Mouse (Mus musculus) liver, adult 2 months (tissue): ENCODE measurements at regions not wholly inside any gene's neighbourhood (a gene's known extent, or its start where the extent isn't known, plus 50 kb on each side); places are given as distances from the start of the nearest gene placed in this dataset.

Experiments
- DNase-seq: peaks from one replicate; pipeline ENCODE4 v3.0.0-alpha.2; 2011; ENCODE audit warnings: low read depth, low spot score; ENCODE audit errors: extremely low read depth
- H3K27ac ChIP-seq: fragments of 200-500 bp; replicated peaks from 2 replicates; pipeline ENCODE4 v1.5.1; 2012; ENCODE audit warnings: low read depth, mild to moderate bottlenecking, control low read depth, inconsistent platforms, low read length; ENCODE audit not compliant: insufficient read depth
- H3K27me3 ChIP-seq: fragments of 200-500 bp; 2 replicates; pipeline ENCODE4 v1.6.1; 2012; ENCODE audit warnings: mild to moderate bottlenecking, moderate library complexity, low read length, inconsistent platforms; ENCODE audit not compliant: control insufficient read depth, insufficient read depth
- H3K36me3 ChIP-seq: fragments of 200-500 bp; 2 replicates; pipeline ENCODE4 v1.6.1; 2012; ENCODE audit warnings: low read length, inconsistent platforms; ENCODE audit not compliant: control insufficient read depth, insufficient read depth
- H3K4me1 ChIP-seq: fragments of 200-500 bp; 2 replicates; pipeline ENCODE4 v1.6.1; 2011; ENCODE audit warnings: low read length; ENCODE audit not compliant: control insufficient read depth, insufficient read depth
- H3K4me3 ChIP-seq: fragments of 200-500 bp; 2 replicates; pipeline ENCODE4 v1.5.1; 2011; ENCODE audit warnings: low read depth, mild to moderate bottlenecking, control low read depth, low read length, moderate library complexity; ENCODE audit not compliant: insufficient read depth
- H3K79me2 ChIP-seq: fragments of 200-500 bp; 2 replicates; pipeline ENCODE4 v1.6.1; 2012; ENCODE audit warnings: inconsistent platforms, mild to moderate bottlenecking, low read length, moderate library complexity; ENCODE audit not compliant: control insufficient read depth, insufficient read depth
- H3K9ac ChIP-seq: fragments of 200-500 bp; 2 replicates; pipeline ENCODE4 v1.6.1; 2012; ENCODE audit warnings: low read depth, mild to moderate bottlenecking, control low read depth, inconsistent platforms, low read length
- CTCF ChIP-seq: fragments of 200-500 bp; IDR thresholded peaks from 2 replicates; pipeline ENCODE4 v1.5.1; 2011; ENCODE audit warnings: low read depth, low read length, control low read depth
- POLR2A ChIP-seq: fragments of 200-500 bp; IDR thresholded peaks from 2 replicates; pipeline ENCODE4 v1.6.1; 2011; ENCODE audit warnings: low read length, control low read depth; ENCODE audit not compliant: insufficient read depth; ENCODE audit errors: extremely low read depth
- WGBS: fragments of 180-500 bp; shearing (Covaris S2); methylation state at CpG from one replicate; pipeline ENCODE4 v1.1.7; 2018; 5-methylcytosine and 5-hydroxymethylcytosine counted together

DNA sequence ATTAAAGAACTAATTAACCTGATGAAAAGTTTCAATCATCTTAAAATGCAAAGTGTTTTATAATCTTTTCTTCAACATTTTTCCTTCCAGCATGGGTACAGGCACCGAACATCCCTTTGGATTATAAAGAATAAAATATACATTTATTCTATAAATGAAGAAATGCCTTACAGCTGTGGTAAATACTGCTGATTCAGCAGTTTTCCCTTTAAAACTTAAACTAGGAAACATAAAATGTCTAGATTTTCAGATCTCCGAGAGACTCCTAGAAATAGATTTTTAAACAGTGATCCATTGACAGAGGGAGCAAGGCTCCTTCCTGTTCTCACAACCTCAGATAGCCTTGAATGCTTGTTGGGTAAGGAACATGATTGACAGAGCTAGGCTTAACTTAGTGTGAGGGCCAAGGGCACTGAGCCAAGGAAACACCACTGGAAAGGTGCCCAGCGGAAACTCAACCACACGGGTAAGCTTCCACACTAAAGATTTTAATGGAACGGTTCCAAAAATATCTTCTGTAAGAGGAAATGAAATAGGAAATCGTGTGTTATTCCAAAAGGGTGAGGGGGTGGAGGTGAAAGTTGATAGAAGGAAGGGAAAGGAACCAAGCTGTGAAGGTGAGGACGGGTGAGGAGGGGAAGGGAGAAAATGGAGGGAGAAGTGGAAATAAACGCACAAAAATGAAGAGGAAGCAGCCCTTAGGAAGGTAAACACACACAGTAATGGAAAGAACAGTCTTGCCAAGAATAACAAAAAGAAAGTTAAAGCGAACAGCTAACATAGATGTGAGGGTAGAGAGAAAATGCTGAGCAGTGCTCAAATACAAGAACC lies 283.6 kb upstream of the Nr2f1 start:
- peak; percentile 23 for DNase-seq
- Histone ChIP-seq H3K79me2 (no peaks in the 10 kb centered on the region), H3K9ac (no peak overlapping the region), H3K4me3 (no peak overlapping the region), H3K27ac (no peak overlapping the region), H3K27me3 (no peaks in the 10 kb centered on the region), H3K36me3 (no peaks in the 10 kb centered on the region), H3K4me1 (no peaks in the 10 kb centered on the region)
- 57% methylated on average over 9 of the region's 9 CpGs for WGBS
- no peak for TF ChIP-seq POLR2A
- TF ChIP-seq CTCF = no peak

DNA sequence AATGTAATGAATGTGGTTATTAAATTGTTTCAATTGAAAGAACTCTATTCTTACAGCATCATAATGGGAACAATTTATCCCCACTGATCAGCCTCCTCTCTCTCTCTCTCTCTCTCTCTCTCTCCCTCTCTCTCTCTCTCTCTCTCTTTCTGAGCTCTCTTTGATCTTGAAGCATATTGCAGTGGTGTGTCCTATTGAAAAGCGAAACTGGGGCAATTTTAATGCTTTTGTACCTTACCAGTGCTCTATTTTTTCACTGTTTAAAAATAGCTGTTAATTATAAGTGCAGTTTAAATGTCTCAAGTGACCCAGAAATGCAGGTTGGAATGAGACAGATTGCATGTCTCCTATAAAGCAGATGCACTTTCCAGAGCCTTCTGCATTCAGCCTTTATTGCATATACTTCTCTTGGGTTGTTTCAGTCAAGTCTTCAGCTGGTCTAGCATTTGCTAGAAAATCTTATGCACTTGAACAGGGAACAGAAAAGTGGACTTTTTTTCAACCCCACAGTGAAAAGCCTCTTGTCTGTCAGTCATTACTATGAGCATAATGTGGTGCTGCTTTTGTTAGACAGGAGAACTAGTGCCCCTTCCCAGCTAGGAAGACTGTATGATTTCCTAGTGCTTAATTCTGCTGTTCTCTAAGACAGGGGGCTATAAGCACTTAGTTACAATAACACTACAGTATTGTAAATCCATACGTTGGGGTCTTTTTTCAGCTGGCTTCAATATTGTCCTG lies 251.9 kb upstream of the Nr2f1 start:
- Histone ChIP-seq H3K27ac (no peak overlapping the region), H3K4me1 (no peaks in the 10 kb centered on the region), H3K36me3 (no peaks in the 10 kb centered on the region), H3K4me3 (no peak overlapping the region), H3K79me2 (no peaks in the 10 kb centered on the region), H3K9ac (no peak overlapping the region), H3K27me3 (no peaks in the 10 kb centered on the region)
- WGBS = 64% methylated on average over 2 of the region's 2 CpGs
- TF ChIP-seq CTCF (no peak), POLR2A (no peak)
- no peak for DNase-seq

DNA sequence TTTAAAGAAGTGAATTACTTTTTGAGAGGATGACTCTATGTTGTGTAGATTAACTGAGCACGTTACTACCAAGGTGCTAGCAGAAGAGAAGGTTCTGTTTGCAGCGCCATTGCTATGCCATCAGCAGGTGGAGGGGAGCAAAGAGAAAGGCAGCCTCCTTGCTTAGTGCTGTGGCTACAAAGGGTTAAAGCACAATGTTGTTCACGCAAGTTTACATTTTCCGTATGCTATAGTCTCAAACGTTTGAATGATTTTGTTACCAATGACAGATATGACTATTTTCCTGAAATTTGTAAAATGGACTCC lies 247.1 kb upstream of the Nr2f1 start:
- Histone ChIP-seq H3K36me3 (no peaks in the 10 kb centered on the region), H3K4me1 (no peaks in the 10 kb centered on the region), H3K27ac (no peak overlapping the region), H3K79me2 (no peaks in the 10 kb centered on the region), H3K27me3 (no peaks in the 10 kb centered on the region), H3K4me3 (no peak overlapping the region), H3K9ac (no peak overlapping the region)
- TF ChIP-seq CTCF (no peak), POLR2A (no peak)
- DNase-seq = no peak
- WGBS = 78% methylated on average over 5 of the region's 5 CpGs

DNA sequence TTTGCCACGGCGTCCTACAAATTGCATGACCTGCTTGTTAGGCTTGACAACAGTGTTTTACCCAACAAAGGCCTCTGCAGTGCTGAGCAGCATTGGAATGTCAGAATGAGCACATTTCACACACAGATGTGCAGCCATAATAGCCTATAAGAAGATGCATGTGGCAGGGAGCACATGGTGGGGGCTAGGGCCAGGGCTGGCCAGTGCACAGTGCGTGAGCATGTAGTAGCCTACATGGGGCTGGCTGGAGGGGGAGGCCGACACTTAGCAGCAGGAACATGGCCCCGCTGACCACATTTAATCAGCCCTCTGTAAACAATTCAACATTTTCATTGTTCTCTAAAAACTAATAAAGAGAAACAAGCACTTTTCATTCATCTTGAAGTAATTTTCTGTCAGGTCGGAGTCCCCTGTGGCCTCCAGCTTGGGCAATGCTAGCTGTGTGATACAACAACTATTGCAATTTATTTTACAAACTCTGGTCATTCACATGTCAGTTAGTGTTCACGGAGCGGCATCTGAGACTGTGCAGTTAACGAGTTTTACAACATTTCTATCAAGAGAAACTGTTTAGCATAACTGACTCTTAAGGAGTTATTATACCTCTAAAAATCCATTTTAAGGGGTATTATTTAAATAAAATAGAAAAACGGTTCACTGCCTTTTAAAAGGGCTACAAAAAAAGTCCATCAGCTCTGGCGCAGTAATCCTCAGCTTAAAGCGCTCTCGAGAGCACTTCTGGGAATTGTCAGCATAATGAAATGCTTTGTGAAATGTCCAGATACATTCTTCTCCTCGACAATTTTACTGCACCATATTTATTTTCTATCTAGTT lies 246.6 kb upstream of the Nr2f1 start:
- Histone ChIP-seq H3K79me2 (no peaks in the 10 kb centered on the region), H3K36me3 (no peaks in the 10 kb centered on the region), H3K4me1 (no peaks in the 10 kb centered on the region), H3K27ac (no peak overlapping the region), H3K27me3 (no peaks in the 10 kb centered on the region), H3K9ac (no peak overlapping the region), H3K4me3 (no peak overlapping the region)
- WGBS = 84% methylated on average over 14 of the region's 14 CpGs
- no peak for DNase-seq
- TF ChIP-seq CTCF = no peak

DNA sequence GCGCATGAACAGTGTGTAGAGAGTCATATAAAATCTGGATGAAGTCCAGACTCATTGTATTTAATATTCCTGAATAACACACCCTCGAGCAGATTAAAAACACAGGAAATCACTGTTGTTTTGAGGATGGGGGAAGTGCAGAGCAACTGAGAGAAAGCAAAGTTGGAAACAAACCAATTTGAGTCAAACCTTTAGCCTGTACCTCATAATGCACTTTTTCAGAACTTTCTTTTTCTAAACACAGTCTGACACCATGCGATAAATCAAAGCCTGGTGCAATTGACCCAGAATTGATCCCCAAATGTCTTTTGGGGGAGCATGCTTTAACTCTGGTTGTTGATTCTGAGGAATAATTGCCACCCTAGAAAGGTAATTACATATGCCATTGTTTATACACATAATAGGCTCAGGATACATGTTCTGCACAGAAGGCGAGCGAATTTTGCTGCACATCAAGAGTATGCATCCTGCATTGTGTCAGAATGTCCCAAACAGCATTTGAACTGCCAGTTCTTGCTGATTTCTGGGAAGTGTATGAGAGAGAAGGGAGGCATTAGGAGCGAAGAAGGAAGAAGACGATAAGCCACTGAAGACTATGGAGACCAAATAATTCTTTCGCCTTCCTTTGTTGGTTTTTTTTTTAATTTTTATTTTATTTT lies 245.3 kb upstream of the Nr2f1 start:
- no peak for DNase-seq
- H3K4me1 ChIP-seq = no peaks in the 10 kb centered on the region
- H3K79me2 ChIP-seq = no peaks in the 10 kb centered on the region
- H3K9ac ChIP-seq = no peak overlapping the region
- no peak overlapping the region for H3K27ac ChIP-seq
- 78% methylated on average over 8 of the region's 8 CpGs for WGBS
- no peak overlapping the region for H3K4me3 ChIP-seq
- H3K27me3 ChIP-seq = no peaks in the 10 kb centered on the region
- no peaks in the 10 kb centered on the region for H3K36me3 ChIP-seq
- TF ChIP-seq POLR2A (no peak), CTCF (no peak)
